Mouse (Mus musculus): ENCODE data around the gene Gm20716. TPM values are rescaled to one million over a fixed set of nuclear protein-coding genes. Genes with fewer than 3 reads are reported as not detected.

Gm20716 gene
- polyA plus RNA-seq, 1 experiment from 2014 or later, result 16.7 TPM

- peaks cover 23% of the 10 kb centered on the region for H3K36me3 ChIP-seq (ENCODE audit: insufficient read depth, low read length)
These were observed 25.6 kb downstream of the Gm20716 start for GRCm38 (mm10) chr2:168204476-168204999.

GRCm38 (mm10) chr2:168200014-168200691, 30.0 kb downstream of the Gm20716 start:
- Histone ChIP-seq H3K27ac (ENCODE audit: low read length) (no peak overlapping the region), H3K9ac (replicated peaks; ENCODE audit: low read length) (no peak overlapping the region), H3K9me3 (ENCODE audit: low read length) (no peaks in the 10 kb centered on the region), H3K4me2 (replicated peaks; ENCODE audit: low read depth, low read length) (no peak overlapping the region), H3K4me3 (ENCODE audit: low read length) (no peak overlapping the region), H3K27me3 (ENCODE audit: insufficient read depth, low read length) (no peaks in the 10 kb centered on the region), H3K4me1 (ENCODE audit: insufficient read depth, low read length) (peaks cover 52% of the 10 kb centered on the region), H3K36me3 (ENCODE audit: insufficient read depth, low read length) (peaks cover 22% of the 10 kb centered on the region)
- WGBS, result 75% methylated on average over 4 of the region's 5 CpGs
- no peak for ATAC-seq (ENCODE audit: low FRiP score, low TSS enrichment)

More at GRCm38 (mm10) chr2:168204476-168204999, 25.6 kb downstream of the Gm20716 start:
- no peak for ATAC-seq (ENCODE audit: low FRiP score, low TSS enrichment)
- 77% methylated on average over 8 of the region's 8 CpGs for WGBS
- no peak overlapping the region for H3K27ac ChIP-seq (ENCODE audit: low read length)
- H3K4me1 ChIP-seq (ENCODE audit: insufficient read depth, low read length), result peaks cover 34% of the 10 kb centered on the region
- H3K4me3 ChIP-seq (ENCODE audit: low read length), result peak overlapping the region; percentile 85
- peak overlapping the region; percentile 62 for H3K4me2 ChIP-seq (replicated peaks; ENCODE audit: low read depth, low read length)
- H3K9me3 ChIP-seq (ENCODE audit: low read length), result no peaks in the 10 kb centered on the region
- H3K9ac ChIP-seq (replicated peaks; ENCODE audit: low read length), result peak overlapping the region; percentile 100
- no peaks in the 10 kb centered on the region for H3K27me3 ChIP-seq (ENCODE audit: insufficient read depth, low read length)

- Histone ChIP-seq H3K4me3 (ENCODE audit: low read length) (no peak overlapping the region), H3K27ac (ENCODE audit: low read length) (no peak overlapping the region), H3K4me1 (ENCODE audit: insufficient read depth, low read length) (peaks cover 52% of the 10 kb centered on the region), H3K36me3 (ENCODE audit: insufficient read depth, low read length) (peaks cover 19% of the 10 kb centered on the region), H3K9me3 (ENCODE audit: low read length) (no peaks in the 10 kb centered on the region), H3K4me2 (replicated peaks; ENCODE audit: low read depth, low read length) (no peak overlapping the region), H3K27me3 (ENCODE audit: insufficient read depth, low read length) (no peaks in the 10 kb centered on the region), H3K9ac (replicated peaks; ENCODE audit: low read length) (no peak overlapping the region)
- no peak for ATAC-seq (ENCODE audit: low FRiP score, low TSS enrichment)
- 83% methylated on average over 4 of the region's 4 CpGs for WGBS
These were observed 30.7 kb downstream of the Gm20716 start for GRCm38 (mm10) chr2:168199476-168199875.

- peaks cover 47% of the 10 kb centered on the region for H3K4me1 ChIP-seq (ENCODE audit: insufficient read depth, low read length)
- WGBS, result 91% methylated on average over 1 of the region's 1 CpGs
- no peak for ATAC-seq (ENCODE audit: low FRiP score, low TSS enrichment)
These were observed 31.7 kb downstream of the Gm20716 start for GRCm38 (mm10) chr2:168198421-168198820.

GRCm38 (mm10) chr2:168195721-168196120, 34.4 kb downstream of the Gm20716 start:
- peaks cover 51% of the 10 kb centered on the region for H3K4me1 ChIP-seq (ENCODE audit: insufficient read depth, low read length)
- no peak overlapping the region for H3K27ac ChIP-seq (ENCODE audit: low read length)
- no peak for ATAC-seq (ENCODE audit: low FRiP score, low TSS enrichment)
- H3K4me3 ChIP-seq (ENCODE audit: low read length), result no peak overlapping the region
- no peaks in the 10 kb centered on the region for H3K27me3 ChIP-seq (ENCODE audit: insufficient read depth, low read length)
- no peaks in the 10 kb centered on the region for H3K9me3 ChIP-seq (ENCODE audit: low read length)
- peaks cover 9% of the 10 kb centered on the region for H3K36me3 ChIP-seq (ENCODE audit: insufficient read depth, low read length)
- H3K4me2 ChIP-seq (replicated peaks; ENCODE audit: low read depth, low read length), result no peak overlapping the region
- 49% methylated on average over 2 of the region's 2 CpGs for WGBS
- H3K9ac ChIP-seq (replicated peaks; ENCODE audit: low read length), result no peak overlapping the region

More at GRCm38 (mm10) chr2:168198421-168198820, 31.7 kb downstream of the Gm20716 start:
- Histone ChIP-seq H3K9ac (replicated peaks; ENCODE audit: low read length) (no peak overlapping the region), H3K27me3 (ENCODE audit: insufficient read depth, low read length) (no peaks in the 10 kb centered on the region), H3K36me3 (ENCODE audit: insufficient read depth, low read length) (peaks cover 14% of the 10 kb centered on the region), H3K4me3 (ENCODE audit: low read length) (no peak overlapping the region), H3K27ac (ENCODE audit: low read length) (no peak overlapping the region), H3K4me2 (replicated peaks; ENCODE audit: low read depth, low read length) (no peak overlapping the region), H3K9me3 (ENCODE audit: low read length) (no peaks in the 10 kb centered on the region)

DNA sequence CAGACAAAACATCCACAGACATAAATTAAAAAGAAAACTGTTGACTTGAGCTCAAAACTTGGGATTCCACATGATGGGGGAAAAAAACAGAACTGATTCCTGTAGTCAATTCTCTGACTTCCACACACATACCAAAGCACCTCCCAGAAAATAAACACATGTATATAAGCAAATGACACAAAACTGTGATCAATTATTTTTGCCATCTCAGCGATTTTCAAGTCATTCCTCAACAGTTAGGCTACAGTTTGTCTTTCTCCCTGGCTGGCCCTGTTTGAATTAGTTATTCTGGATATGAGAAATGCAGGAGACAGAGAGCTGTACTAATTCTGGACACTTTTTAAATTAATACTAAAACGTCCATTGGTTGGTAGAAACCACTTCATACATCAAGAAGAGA, 36.5 kb downstream of the Gm20716 start:
- no peak for ATAC-seq (ENCODE audit: low FRiP score, low TSS enrichment)
- H3K27ac ChIP-seq (ENCODE audit: low read length), result no peak overlapping the region
- 74% methylated on average over 2 of the region's 2 CpGs for WGBS
- H3K4me1 ChIP-seq (ENCODE audit: insufficient read depth, low read length), result peaks cover 45% of the 10 kb centered on the region
- no peaks in the 10 kb centered on the region for H3K27me3 ChIP-seq (ENCODE audit: insufficient read depth, low read length)
- H3K36me3 ChIP-seq (ENCODE audit: insufficient read depth, low read length), result peaks cover 12% of the 10 kb centered on the region; the same call in 1 of the 2 replicates
- no peak overlapping the region for H3K9ac ChIP-seq (replicated peaks; ENCODE audit: low read length)
- H3K4me2 ChIP-seq (replicated peaks; ENCODE audit: low read depth, low read length), result no peak overlapping the region
- H3K9me3 ChIP-seq (ENCODE audit: low read length), result no peaks in the 10 kb centered on the region
- no peak overlapping the region for H3K4me3 ChIP-seq (ENCODE audit: low read length)

DNA sequence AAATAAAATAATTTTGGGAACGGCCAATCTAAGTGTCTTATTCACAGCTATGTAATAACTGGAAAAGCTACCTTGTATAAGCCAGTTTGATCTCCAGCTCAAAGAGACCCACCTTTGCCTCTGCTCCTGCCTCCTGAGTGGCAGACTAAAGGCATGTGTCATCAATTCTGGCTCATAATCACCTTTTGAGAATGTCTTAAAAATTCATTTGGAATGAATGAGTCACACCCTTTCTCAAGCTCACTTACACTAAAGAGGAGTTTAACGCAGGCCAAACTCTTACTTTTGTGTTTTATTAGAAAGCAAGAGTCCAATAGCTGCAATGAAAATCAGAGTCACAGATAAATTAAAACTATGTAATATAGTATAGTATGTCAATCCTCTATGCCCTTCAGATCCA, 38.3 kb downstream of the Gm20716 start:
- no peaks in the 10 kb centered on the region for H3K9me3 ChIP-seq (ENCODE audit: low read length)

GRCm38 (mm10) chr2:168175946-168176345, 54.2 kb downstream of the Gm20716 start:
- Histone ChIP-seq H3K9ac (replicated peaks; ENCODE audit: low read length) (no peak overlapping the region), H3K27me3 (ENCODE audit: insufficient read depth, low read length) (no peaks in the 10 kb centered on the region), H3K9me3 (ENCODE audit: low read length) (no peaks in the 10 kb centered on the region), H3K4me3 (ENCODE audit: low read length) (no peak overlapping the region), H3K4me2 (replicated peaks; ENCODE audit: low read depth, low read length) (no peak overlapping the region), H3K4me1 (ENCODE audit: insufficient read depth, low read length) (no peaks in the 10 kb centered on the region), H3K36me3 (ENCODE audit: insufficient read depth, low read length) (peaks cover 27% of the 10 kb centered on the region), H3K27ac (ENCODE audit: low read length) (no peak overlapping the region)
- ATAC-seq (ENCODE audit: low FRiP score, low TSS enrichment), result no peak
- 53% methylated on average over 7 of the region's 7 CpGs for WGBS

More for the DNA sequence above, 38.3 kb downstream of the Gm20716 start:
- Histone ChIP-seq H3K4me2 (replicated peaks; ENCODE audit: low read depth, low read length) (no peak overlapping the region), H3K27me3 (ENCODE audit: insufficient read depth, low read length) (no peaks in the 10 kb centered on the region), H3K27ac (ENCODE audit: low read length) (no peak overlapping the region), H3K4me3 (ENCODE audit: low read length) (no peak overlapping the region), H3K9ac (replicated peaks; ENCODE audit: low read length) (no peak overlapping the region), H3K36me3 (ENCODE audit: insufficient read depth, low read length) (peaks cover 20% of the 10 kb centered on the region), H3K4me1 (ENCODE audit: insufficient read depth, low read length) (peaks cover 39% of the 10 kb centered on the region)
- no peak for ATAC-seq (ENCODE audit: low FRiP score, low TSS enrichment)
- WGBS, result 86% methylated on average over 2 of the region's 2 CpGs

DNA sequence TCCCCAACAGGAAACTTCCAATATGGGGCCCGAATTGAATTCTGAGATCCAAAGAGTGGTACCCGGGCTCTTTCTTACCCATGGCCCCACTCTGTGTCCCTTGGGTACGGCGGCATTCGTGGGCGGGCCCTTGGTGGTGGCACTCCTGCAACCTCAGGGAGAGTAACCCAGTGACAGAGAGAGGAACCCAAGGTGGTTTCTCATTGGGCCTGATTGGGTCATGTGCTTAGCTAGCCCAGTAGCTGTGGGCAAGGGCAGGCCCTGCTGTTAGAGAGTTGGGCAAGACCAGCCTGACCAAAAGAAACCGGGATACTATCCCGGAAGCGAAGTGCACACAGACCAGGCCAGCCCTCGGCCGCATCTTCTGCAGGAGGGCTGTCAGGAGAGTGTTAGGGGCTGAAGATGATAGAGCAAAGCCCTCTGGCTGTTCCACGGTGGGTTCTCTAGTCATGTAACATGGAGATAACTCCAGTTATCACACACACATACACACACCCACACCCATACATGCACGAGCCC, 59.9 kb downstream of the Gm20716 start:
- 8% methylated on average over 13 of the region's 13 CpGs for WGBS
- Histone ChIP-seq H3K4me2 (replicated peaks; ENCODE audit: low read depth, low read length) (peak overlapping the region; percentile 51), H3K36me3 (ENCODE audit: insufficient read depth, low read length) (0 out of 2 replicates have a peak, but pooled peaks cover 5% of the 10 kb centered on the region), H3K9ac (replicated peaks; ENCODE audit: low read length) (peak overlapping the region; percentile 50), H3K4me3 (ENCODE audit: low read length) (peak overlapping the region; percentile 36), H3K27me3 (ENCODE audit: insufficient read depth, low read length) (no peaks in the 10 kb centered on the region), H3K9me3 (ENCODE audit: low read length) (no peaks in the 10 kb centered on the region), H3K27ac (ENCODE audit: low read length) (peak overlapping the region; percentile 96), H3K4me1 (ENCODE audit: insufficient read depth, low read length) (peaks cover 42% of the 10 kb centered on the region)
- ATAC-seq (ENCODE audit: low FRiP score, low TSS enrichment), result peak; percentile 85

- Histone ChIP-seq H3K9me3 (ENCODE audit: low read length) (no peaks in the 10 kb centered on the region), H3K4me2 (replicated peaks; ENCODE audit: low read depth, low read length) (peak overlapping the region; percentile 51), H3K27ac (ENCODE audit: low read length) (peak overlapping the region; percentile 96), H3K9ac (replicated peaks; ENCODE audit: low read length) (peak overlapping the region; percentile 50), H3K36me3 (ENCODE audit: insufficient read depth, low read length) (0 out of 2 replicates have a peak, but pooled peaks cover 2% of the 10 kb centered on the region), H3K4me3 (ENCODE audit: low read length) (peak overlapping the region; percentile 36), H3K27me3 (ENCODE audit: insufficient read depth, low read length) (no peaks in the 10 kb centered on the region), H3K4me1 (ENCODE audit: insufficient read depth, low read length) (peaks cover 42% of the 10 kb centered on the region)
- WGBS, result 3% methylated on average over 9 of the region's 9 CpGs
- ATAC-seq (ENCODE audit: low FRiP score, low TSS enrichment), result peak; percentile 52
These were observed 60.4 kb downstream of the Gm20716 start for GRCm38 (mm10) chr2:168169800-168170113.

All from kidney, embryonic 16.5 days (tissue).